Mouse (Mus musculus) B cell, adult 2 months (primary cell): ENCODE results near the gene Fbxo46.
A peak's percentile ranks its signal among the peaks of the same experiment; 100 is the strongest.
"Not testable (repeated sequence)": the region's sequence is repeated elsewhere in the genome, so short reads cannot be mapped to it uniquely, and the experiment has no call there.

Experiments used
- DNase-seq, 2 experiments: peaks; one replicate each; pipeline ENCODE4 v3.0.0; 2022

Fbxo46 gene

DNA sequence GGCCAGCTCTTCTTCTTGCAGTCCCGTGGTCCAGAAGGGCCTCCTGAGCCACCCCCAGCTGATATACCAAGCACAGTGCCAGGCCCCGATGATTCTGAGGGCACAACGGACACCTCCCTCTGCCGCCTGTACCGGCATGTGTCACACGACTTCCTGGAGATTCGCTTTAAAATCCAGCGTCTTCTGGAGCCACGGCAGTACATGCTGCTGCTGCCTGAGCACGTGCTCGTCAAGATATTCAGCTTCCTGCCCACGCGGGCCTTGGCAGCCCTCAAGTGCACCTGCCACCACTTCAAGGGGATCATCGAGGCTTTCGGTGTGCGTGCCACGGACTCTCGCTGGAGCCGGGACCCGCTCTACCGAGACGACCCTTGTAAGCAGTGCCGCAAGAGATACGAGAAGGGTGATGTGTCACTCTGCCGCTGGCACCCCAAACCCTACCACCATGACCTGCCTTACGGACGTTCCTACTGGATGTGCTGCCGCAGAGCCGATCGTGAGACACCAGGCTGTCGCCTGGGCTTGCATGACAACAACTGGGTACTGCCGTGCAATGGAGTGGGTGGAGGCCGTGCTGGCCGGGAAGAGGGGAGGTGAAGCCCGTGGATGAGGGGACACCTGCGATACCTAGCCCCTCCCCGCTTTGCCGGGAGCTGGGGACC lies 17.1 kb downstream of the Fbxo46 start:
- DNase-seq: no peak

DNA sequence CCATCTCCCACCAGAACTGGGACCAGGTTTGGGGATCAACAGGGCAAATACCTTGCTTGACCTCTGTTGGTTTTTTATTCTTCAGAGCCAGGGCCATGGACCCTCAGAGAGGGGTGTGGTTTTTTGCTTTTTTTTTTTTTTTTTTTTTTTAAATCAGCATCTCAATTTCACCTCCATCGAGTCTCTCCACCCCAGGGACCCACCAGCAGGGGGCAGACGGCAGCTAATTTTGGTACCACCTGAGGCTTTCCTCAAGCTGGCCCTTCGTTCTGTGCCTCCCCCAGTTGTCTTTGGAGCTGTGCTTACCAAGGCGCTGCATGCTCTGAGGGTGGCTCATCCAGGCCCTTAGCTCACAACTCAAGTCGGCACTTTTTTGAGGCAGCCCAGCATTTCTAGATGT lies 17.7 kb downstream of the Fbxo46 start:
- DNase-seq: peak; percentile 76 to 82

DNA sequence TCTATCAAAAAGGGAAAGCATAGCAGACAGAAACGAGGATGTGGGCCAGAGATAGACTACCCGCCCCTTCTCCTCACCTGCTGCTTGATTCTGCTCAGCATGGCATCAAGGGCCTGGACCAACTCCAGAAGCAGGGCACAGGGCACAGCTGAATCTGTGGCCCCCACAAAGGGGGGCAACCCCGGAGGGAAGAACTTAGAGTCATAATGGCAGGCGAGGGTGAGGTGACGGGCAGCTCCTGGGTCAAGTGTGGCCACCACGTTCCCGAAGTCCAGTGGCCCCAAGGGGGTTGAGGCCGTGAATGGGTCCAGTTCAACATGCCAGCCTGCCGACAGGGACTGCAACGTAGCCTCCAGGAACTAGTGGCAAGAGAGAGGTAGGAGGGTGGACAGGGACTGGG lies 27.1 kb downstream of the Fbxo46 start:
- DNase-seq: no peak

DNA sequence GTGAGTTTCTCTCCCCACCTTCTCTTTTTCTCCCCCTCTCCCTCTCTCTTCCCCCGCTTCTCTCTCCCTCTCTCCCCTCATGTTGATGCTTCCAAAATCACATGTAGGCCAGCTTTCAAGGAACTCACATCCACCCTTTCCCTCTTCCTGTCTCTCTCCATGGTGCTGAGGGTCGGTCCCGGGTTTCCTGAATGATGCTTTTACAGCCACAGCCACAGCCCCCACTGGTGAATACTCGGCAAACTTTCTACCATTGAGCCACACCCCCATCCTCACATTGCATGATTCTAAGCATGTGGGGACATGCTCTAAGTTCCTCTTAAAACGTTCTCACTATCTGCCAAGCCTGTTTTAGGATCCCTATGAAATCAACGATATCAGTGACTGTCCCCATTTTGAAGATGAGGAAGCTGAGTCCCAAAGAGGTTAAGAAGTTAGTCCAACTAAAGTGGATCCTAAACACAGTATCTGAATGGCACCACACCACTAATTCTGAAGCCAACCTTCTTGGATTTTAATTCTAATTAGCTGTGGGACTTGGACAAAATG lies 27.9 kb downstream of the Fbxo46 start:
- DNase-seq: no peak

DNA sequence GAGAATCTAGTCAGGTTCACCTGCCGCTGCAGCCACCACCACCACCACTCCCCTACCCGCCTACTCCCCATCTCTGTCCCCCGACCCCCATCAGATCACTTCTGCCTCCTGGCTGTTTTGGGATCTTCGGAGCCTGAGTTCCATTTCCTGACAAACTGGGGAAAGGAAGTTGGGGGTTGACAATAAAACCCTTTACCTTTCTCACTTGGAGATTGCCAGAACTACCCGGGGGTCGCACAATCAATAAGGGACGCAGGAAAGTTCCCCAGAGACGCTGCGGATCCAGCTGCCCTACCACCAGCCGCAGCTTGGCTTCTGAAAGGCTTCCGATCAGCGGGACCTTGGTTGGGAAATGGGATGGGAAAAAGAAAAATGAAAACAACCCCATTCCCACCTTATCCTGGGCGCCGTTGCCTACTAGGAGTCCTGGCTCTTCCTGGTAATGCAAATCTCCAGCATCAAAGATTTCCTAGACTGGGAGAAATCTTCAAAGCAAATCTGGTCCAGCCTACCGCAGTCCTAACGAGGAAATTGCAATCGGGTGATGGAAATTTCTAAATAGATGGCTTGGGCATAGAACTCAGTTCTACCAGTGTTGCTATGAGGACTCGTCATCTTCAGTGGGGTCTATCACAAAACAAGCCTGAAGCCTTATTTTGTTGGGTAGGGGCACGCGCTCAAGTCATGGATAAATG lies 28.7 kb downstream of the Fbxo46 start:
- no peak for DNase-seq

DNA sequence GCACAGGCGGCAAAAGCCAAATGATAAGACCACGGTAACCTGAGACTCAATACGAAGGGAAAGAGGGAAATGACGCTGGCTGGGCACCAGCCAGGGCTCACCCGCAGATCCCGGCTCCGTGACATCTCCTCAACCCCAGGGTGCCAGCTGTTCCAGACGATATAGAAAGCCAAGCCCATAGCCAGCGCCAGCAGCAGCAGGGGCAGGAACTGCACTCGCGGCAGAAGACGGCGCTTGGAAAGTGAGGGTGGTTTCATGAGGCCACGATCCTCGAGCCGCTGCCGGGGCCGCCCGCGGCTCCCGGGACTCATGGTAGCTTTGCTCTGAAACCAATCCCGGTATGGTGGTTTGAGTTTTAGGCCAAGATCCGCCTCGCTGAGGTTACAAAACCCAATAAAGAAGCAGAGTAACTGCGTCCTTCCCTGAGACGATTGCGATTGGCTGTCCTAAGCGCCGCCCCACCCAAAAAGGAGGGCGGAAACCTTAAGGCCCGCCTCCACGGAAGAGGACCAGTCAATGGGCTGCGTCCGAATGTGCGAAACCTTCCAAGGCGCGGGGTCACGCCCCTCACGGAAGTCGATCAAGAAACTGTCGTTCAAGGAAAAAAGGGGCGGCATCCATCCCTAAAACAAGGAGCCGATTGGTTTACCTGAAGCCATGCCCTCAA lies 29.3 kb downstream of the Fbxo46 start, which contains the start of gene Qpctl:
TSS of gene Qpctl (minus strand) at position 417 of the 667 bp plus-strand sequence.
- peak; percentile 97 to 98 for DNase-seq

DNA sequence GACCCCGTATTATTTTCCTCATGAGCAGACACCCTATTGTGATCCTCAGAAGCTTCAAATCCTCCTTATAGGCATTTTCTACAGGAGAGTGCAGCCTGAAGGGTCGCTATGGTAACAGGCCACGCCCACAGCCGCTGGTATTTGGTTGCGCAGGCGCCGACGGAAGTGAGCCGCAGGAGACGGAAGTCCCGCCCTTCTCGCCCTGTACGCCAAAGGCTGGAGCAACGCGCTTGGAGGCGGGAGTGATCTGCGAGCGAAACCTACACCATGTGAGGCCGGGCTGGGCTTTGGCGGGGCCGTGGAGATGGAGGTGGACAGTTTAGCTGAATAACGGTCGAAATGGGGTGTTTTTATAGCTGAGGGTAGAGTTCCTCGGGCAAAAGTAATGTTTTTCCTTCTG lies 30.0 kb downstream of the Fbxo46 start, which contains the start of gene Snrpd2:
TSS of gene Snrpd2 (plus strand) at position 97 of the 400 bp plus-strand sequence.
- DNase-seq: peak; percentile 93 to 95

DNA sequence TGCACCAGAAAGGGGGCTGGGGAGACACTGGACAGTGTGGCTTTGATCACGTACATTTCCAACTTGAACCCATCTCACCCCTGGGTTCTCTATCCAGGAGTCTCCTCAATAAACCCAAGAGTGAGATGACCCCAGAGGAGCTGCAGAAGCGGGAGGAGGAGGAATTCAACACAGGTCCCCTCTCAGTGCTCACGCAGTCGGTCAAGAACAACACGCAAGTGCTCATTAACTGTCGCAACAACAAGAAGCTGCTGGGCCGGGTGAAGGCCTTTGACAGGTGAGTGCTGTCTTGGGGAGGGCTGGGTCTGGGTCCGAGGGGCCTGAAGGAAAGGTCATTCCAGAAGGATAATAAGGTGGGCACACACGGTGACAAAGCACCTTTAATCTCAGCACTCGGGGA lies 31.5 kb downstream of the Fbxo46 start:
- not testable (repeated sequence) for DNase-seq

DNA sequence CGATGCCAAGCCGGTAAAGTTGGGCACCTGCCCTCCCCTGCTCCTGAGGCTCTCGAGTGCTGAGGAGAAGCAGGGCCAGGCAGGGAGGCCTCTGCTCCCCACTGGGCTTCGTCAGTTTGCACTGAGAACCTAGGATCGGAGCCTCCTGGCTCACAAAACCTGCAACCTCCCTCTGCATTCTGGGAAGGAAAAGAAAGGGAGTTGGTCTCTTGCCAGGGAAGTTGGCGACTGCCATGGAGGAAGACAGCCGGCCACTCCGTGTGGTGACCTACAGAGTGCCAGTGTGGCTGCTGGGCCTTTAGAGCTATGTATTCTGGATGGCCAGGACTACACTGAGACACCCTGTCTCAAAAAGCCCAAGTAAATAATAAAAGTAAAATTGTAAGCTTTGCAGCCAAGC lies 35.1 kb downstream of the Fbxo46 start:
- no peak for DNase-seq

DNA sequence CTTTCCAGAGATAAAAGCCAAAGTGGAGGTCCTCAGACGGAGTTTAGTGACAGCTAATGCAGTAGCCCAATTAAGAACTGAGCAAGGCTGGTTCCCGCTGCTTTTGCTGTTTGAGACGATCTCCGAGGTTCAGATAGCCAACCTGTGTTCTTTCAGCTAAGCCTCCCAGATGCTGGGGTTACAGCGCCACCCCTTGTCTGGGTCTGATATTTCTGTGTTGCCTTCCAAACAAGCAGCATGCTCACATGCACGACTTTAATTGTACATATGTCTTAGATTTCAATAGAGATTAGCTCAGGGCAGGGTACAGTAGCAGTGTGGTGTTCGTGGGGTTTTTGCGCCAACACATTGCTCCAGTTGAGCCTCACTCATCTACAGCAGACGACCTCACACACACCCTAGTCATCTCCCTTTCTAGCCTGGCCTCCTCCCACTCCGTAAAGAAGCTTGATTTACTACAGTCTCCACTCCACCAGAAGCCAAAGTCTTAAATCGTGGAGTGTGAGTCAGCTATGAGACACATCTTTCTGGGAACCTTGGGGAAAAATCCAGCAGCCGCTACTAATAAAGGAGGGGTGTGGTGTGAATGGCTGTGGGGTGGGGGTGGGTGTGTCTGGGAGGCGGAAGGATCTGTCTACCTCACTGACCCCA lies 36.3 kb downstream of the Fbxo46 start:
- DNase-seq: no peak

DNA sequence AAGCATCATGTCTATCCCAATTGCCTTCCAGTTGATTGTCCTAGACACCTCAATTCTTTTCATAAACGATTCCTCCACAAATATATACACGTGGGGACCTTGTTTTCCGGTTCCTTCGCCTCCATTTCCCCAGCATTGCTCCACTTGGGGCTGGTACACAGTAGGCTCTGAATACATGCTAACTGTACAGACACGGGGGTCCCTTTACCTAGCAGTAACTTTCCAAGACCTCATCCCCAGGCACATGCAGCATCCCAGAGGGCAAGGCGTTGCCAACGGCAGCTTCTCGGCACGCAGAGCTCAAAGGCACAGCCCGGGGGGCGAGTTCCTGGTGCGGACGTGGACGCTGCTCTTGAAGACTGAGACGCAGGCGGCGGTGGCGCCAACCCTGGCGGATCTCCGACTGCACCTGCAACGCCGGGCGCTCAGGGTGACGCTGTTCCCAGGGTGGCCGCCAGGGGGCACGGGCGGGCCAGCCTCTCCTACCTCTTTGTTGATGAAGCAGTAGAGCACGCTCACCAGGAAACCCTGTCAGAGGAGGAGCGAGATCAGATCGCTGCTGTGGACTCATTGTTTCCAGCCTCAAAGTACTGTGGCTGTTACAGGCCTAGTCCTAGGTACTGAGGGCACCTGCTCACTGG lies 37.6 kb downstream of the Fbxo46 start:
- DNase-seq: peak; percentile 97

DNA sequence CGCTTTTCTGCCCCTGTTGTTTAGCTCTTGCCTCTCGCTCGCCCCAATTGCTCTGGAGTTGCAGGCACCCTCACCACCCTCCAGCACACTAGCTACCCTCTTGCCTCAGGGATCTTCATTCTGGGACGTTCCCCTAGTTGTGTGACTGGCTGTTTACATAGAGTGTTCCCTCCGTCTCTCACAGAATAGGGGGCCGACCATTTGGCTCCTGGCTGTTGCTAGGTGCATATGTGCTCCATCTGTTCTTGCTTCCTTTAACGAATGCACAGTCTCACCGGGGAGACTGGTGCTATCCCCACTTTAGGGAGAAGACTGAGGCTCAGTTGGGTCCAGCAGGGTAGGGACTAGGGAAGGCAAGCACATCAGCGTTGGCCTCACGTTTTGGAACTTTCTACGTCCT lies 38.9 kb downstream of the Fbxo46 start:
- no peak for DNase-seq

DNA sequence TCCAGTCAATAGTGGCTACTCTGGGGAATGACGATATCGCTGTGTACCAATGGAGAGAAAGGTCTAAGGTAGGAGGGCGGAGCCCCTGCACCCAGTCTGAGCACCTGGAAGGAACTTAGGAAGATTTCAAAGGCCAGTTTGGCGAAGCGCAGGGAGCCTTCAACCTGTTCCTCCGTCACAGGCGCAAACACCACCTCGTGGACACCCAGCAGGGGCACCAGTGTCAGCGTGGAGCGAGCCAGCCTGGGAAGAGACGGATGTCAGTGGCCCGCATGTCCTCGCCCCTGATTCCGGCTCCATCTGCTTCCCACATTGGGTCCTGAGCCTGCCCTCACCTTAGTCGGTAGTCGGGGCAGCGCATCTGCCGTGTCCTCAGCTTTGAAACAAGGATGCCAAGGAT lies 39.8 kb downstream of the Fbxo46 start:
- DNase-seq: no peak

DNA sequence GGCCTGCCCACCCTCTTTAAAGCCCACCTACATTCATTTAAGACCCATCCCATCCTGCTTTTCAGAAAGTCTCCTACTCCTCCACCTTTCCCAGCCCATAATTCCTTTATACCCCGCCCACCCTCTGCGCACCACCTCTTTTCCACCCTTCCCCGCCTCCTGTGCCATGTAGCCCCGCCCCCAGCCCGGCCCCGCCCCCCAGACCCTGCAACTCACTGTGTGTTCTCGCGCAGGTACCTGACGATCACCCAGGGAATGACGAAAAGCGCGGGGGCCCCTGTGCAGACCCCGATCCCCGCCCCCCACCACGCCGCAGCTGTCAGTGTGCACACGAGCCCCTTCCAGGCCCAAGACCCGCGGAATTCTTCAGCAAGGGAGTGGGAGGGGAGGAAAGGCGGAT lies 40.5 kb downstream of the Fbxo46 start:
- no peak for DNase-seq

DNA sequence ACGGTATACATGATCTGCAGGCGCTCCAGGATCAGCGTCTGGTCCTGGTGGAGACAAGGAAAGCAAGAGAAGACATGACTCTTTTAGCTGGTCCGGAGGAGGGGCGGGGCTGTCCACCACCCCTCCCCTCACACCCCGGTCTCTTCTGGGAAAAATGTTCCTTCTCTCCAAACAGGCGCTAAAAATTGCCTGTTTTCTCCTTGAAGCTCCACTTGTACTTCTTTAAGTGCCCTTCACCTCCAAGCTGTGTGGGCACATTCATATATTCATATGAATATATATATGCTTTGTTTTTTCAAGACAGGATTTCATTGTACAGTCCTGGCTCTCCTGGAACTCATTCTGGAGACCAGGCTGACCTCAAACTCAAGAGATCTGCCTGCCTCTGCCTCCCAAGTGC lies 43.3 kb downstream of the Fbxo46 start:
- DNase-seq: no peak

DNA sequence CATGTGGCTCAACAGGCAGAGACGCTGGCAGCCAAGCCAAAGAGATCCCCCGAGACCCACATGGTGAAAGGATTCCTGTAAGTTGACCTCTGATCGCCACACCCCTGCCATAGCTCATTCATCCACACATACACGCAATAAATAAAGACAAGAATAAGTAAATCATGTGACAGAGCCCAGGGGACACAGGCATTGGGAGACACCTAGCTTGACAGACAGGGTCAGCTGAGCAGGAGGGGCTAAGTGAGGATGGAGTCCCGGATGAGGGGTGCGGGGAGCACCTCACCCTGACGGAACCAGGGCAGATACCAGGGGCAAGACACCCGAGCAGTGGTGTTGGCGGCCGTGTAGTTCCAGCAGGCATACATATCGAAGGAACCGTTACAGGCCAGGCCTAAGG lies 44.1 kb downstream of the Fbxo46 start:
- DNase-seq: no peak

DNA sequence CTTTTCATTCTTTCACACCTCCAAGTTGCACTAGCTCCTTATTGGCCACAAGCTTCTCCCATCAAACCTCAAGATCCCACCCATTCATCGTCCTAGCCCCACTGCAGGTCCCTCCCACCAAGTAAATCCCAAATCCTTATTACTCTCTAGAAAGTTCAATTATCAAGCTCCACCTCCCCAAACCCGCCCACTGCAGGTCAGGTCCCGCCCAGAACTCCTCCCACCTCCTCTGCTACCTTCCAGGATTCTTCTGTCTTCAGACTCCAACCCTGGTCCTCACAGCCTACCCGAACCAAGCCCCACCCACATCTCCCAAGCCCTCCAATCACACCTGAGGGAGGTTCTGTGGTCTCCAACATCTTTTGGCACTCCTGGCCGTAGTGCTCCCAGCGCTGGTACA lies 44.5 kb downstream of the Fbxo46 start:
- DNase-seq: peak; percentile 30 to 35

DNA sequence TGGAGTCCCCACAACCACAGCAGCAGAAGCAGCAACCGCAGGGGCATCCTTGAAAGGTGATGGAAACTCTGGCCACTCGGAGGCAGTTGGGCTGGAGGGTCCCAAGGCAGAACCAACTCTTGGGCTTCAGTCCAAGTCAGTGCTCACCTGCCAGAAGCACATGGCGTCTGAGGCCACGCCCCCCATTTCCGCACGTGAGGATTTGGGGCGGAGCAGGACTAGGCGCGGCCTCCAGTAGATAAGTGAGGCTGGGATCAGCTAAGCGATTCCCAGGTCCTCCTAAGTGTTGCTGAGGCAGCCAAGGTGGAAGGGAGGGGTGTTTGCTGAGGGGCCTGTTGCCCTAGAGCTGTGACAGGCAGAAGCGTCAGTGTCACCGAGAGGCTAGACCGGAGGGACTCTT lies 45.3 kb downstream of the Fbxo46 start:
- DNase-seq: peak; percentile 69 to 71

DNA sequence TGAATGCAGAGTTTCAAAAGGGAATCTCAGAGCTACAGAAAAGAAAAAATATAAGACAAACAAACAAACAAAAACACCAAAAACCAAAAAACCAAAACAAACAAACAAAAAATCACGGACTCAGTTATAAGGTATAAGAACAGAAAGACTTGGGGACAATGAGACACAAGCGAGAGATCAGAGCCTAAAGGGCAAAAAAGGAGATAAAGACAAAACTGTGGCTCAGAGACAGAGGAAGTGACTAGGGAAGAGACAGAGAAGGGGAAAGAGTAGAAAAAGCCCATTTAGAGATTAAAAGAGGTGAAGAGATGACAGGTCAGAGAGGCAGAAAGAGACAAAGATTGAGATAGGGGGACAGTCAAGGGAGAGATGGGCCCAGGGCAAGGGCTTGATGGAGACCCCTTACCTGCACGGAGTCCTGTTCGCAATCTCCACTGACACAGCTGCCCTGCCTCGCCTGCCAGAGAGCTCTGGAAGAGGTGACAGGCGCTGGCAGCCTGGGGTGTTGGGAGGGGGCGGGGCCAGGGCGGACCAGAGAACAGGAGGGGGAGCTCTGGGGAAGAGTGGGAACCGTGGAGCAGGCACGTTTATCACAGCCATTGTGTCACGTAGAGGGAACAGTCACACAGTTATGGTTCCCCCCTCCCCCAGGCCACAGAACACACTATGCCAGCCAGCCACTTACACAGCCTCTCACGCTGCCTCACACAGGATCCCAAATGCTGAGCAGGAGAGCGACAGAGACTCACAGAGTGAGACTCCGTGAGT lies 46.2 kb downstream of the Fbxo46 start, which contains the start of gene Gipr:
TSS of gene Gipr (minus strand) at position 472 of the 768 bp plus-strand sequence.
- DNase-seq: no peak

DNA sequence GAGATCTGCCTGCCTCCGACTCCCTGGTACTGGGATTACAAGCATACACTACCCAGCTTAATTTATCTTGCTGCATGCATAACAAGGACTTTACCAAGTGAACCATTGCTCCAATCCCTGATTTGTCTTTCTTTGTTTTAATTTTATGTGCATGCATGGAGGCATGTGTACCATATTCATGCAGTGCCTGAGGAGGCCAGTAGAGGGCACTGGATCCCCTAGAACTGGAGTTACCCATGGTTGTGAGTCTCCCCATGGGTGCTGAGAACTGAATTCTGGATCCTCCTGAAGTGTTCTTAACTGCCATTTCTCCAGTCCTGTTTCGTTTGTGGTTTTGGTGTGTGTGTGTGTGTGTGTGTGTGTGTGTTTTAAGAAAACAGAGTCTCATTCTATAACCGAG lies 47.3 kb downstream of the Fbxo46 start:
- peak in 1 of 2 experiments; percentile 28 for DNase-seq

DNA sequence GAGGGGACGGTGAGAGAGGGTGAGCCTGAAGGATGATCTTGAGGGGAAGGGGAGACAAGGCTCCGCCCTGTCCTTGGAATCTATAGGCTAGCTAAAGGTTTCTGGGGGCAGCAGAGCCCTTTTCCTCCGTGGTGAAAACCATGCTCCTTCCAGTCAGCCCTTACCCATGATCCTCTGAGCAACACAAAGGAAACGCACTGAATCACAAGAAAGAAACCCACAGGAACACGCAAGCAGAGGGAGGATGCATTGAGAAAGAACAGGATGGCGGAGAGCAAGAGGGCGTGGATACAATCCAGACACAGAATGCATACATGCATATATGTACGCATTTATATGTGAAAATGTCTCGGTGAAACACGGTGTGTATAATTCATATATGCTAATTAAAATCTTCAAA lies 49.8 kb downstream of the Fbxo46 start:
- no peak for DNase-seq

DNA sequence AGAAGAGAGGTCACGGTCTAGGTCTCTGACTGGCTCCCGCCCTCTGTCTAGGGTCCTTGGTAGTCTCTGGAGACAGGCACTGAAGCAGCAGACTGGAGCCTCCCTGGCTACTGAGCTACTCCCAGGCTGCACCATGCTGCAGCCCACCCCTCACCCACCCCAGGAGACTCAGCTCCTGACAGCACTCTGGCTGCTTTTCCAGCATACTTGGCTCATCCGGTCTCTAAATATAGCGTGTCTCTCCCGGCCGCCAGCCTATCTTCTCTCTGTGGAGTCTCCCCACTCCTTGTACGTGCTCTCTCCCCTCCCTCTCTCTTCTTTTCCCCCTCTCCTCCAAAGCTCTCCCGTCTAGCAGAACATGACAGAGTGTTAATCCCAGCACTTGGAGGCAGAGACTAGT lies 50.5 kb downstream of the Fbxo46 start:
- no peak for DNase-seq
